13 mouse cellular contexts compared by ENCODE assay signal in genomic region chr4:102622977-102623376, GRCm38 (mm10).
DNase-seq lines count a peak whose midpoint lies in the region; ATAC-seq and TF ChIP-seq lines count a peak whose summit lies in the region.
"Had no signal": no experiment of that assay in that cellular context is flagged by ENCODE, and none has a peak within 500 bp of the region (broad histone marks: within the 10 kb centered on the region; RNA-seq: fewer than 3 reads in every experiment).

No protein-coding gene starts in this region.

- TF ChIP-seq CTCF in kidney, adult 2 months (conservative IDR thresholded peaks at IDR 0.05; ENCODE audit: insufficient read depth, insufficient read length, low read depth, low read length), result no peak

- peak; percentile 72 for ATAC-seq in frontal cortex, adult (ENCODE audit: low TSS enrichment)
- no peak for ATAC-seq in kidney, embryonic 16.5 days (ENCODE audit: low FRiP score, low TSS enrichment)
- ATAC-seq: liver, postnatal 0 days had no signal

- TF ChIP-seq POLR2A in kidney, adult 2 months (IDR thresholded peaks at IDR 0.05; ENCODE audit: low read depth, low read length), result no peak

- H3K4me3 ChIP-seq in kidney, adult 2 months (ENCODE audit: insufficient read depth, low read depth, low read length), result no peak overlapping the region
- no peak overlapping the region for H3K4me3 ChIP-seq in kidney, embryonic 16.5 days (ENCODE audit: low read length)
- H3K4me3 ChIP-seq: heart, embryonic 12.5 days; stomach, embryonic 15.5 days had no signal

- H3K27me3 ChIP-seq in kidney, adult 2 months (replicated peaks; ENCODE audit: control insufficient read depth, insufficient read depth, low read length), result no peaks in the 10 kb centered on the region
- H3K27me3 ChIP-seq in kidney, embryonic 16.5 days (ENCODE audit: insufficient read depth, low read length), result no peaks in the 10 kb centered on the region
- H3K27me3 ChIP-seq: heart, embryonic 12.5 days; stomach, embryonic 15.5 days had no signal

- no peak for DNase-seq in frontal cortex, adult 2 months (ENCODE audit: extremely low spot score in 1 of 2, low spot score in 1 of 2)
- peak; percentile 14 for DNase-seq in kidney, adult 2 months
- DNase-seq in right cerebral cortex, postnatal 10 days (ENCODE audit: low spot score in 2 of 2), result peak; percentile 61 to 63
- DNase-seq in right cerebral cortex, adult 2 months (ENCODE audit: low spot score in 2 of 2), result no peak
- DNase-seq in ovary, postnatal 10 days (ENCODE audit: low spot score), result no peak
- DNase-seq: liver, postnatal 0 days; right cerebral cortex, adult 18-20 months; thymus, postnatal 36 days had no signal

- H3K9me3 ChIP-seq in kidney, embryonic 16.5 days (ENCODE audit: low read length), result no peaks in the 10 kb centered on the region
- H3K9me3 ChIP-seq: heart, embryonic 12.5 days; stomach, embryonic 15.5 days had no signal

- 80% methylated on average over 5 of the region's 5 CpGs for WGBS in kidney, adult 2 months
- WGBS in kidney, embryonic 16.5 days, result 65% methylated on average over 5 of the region's 5 CpGs

- no peak overlapping the region for H3K27ac ChIP-seq in kidney, adult 2 months (ENCODE audit: insufficient read depth, low read depth, low read length)
- H3K27ac ChIP-seq in kidney, embryonic 16.5 days (ENCODE audit: low read length), result no peak overlapping the region
- H3K27ac ChIP-seq: hindbrain, embryonic 14.5 days; stomach, embryonic 15.5 days had no signal

- no peak overlapping the region for H3K9ac ChIP-seq in kidney, embryonic 16.5 days (replicated peaks; ENCODE audit: low read length)
- H3K9ac ChIP-seq: heart, embryonic 12.5 days; hindbrain, embryonic 14.5 days; liver, postnatal 0 days; stomach, embryonic 15.5 days had no signal

- H3K4me1 ChIP-seq in kidney, adult 2 months (ENCODE audit: control insufficient read depth, insufficient read depth, low read length), result no peaks in the 10 kb centered on the region
- H3K4me1 ChIP-seq in kidney, embryonic 16.5 days (ENCODE audit: insufficient read depth, low read length), result no peaks in the 10 kb centered on the region
- H3K4me1 ChIP-seq: stomach, embryonic 15.5 days had no signal

- no peak overlapping the region for H3K4me2 ChIP-seq in kidney, embryonic 16.5 days (replicated peaks; ENCODE audit: low read depth, low read length)
- H3K4me2 ChIP-seq: heart, embryonic 12.5 days; hindbrain, embryonic 14.5 days; stomach, embryonic 15.5 days had no signal

- H3K36me3 ChIP-seq in kidney, adult 2 months (ENCODE audit: control insufficient read depth, insufficient read depth, low read length), result no peaks in the 10 kb centered on the region
- no peaks in the 10 kb centered on the region for H3K36me3 ChIP-seq in kidney, embryonic 16.5 days (ENCODE audit: insufficient read depth, low read length)
- H3K36me3 ChIP-seq: heart, embryonic 12.5 days; stomach, embryonic 15.5 days had no signal

Comparison
In these comparisons a context has a peak if more than half of its experiments do, and no peak if none do; other contexts are left out.
1. DNase-seq: peak in kidney, adult 2 months (single experiment) and right cerebral cortex, postnatal 10 days (2 of 2); none in frontal cortex, adult 2 months (0 of 2), right cerebral cortex, adult 2 months (0 of 2) and ovary, postnatal 10 days (single experiment).